Mouse (Mus musculus): ENCODE data around the gene Gtf2ird1.
"Not testable (repeated sequence)": the region's sequence is repeated elsewhere in the genome, so short reads cannot be mapped to it uniquely, and the experiment has no call there.

Gene Gtf2ird1

DNA sequence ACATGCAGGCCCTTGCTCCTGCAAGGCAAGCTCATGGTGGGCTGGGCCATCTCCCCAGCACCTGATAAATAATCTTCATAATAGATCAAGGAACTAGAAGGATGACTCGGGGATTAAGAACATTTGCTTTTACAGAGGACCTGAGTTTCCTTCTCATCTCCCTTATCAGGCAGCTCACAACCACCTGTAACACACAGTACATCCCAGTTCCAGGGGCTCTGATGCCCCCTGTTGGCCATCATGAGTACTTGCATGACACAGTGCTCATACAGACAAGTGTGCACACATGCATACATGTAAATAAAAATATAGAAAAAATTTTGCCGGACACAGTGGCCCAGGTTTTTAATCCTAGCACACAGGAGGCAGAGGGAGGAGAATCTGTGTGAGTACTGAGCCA, 17.4 kb upstream of the Gtf2ird1 start:
- DNase-seq (ENCODE audit: low spot score): no peak

DNA sequence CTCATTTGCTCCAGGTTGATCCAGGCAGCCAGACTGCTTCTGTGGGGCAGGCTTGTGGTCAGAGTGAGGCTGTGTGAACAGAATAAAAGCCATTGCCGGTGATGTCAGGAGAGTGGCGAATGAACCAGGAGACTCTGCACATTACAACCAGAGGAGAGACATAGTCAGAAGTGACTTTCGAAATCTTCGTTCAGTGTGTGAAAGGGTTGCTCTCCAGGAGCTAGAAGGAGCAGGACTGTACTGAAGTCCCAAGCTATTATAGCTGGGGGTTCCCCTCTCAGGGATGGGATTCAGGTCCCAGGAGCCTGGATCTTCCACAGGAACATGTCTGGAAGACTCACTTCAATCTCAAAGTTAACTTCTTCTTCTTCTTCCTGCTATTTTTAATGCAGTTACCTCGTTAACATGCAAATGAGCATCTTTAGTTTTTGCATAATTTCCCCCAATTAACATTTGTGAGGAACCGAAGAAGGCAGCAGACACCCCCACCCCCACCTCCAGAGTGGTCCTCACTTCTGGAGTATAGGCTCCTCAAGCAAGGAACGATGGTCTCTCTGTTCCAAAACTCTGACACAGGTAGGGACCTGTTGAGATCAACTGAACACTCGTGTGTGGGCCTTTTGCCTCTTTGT, 14.1 kb upstream of the Gtf2ird1 start:
- no peak for DNase-seq (ENCODE audit: low spot score)

DNA sequence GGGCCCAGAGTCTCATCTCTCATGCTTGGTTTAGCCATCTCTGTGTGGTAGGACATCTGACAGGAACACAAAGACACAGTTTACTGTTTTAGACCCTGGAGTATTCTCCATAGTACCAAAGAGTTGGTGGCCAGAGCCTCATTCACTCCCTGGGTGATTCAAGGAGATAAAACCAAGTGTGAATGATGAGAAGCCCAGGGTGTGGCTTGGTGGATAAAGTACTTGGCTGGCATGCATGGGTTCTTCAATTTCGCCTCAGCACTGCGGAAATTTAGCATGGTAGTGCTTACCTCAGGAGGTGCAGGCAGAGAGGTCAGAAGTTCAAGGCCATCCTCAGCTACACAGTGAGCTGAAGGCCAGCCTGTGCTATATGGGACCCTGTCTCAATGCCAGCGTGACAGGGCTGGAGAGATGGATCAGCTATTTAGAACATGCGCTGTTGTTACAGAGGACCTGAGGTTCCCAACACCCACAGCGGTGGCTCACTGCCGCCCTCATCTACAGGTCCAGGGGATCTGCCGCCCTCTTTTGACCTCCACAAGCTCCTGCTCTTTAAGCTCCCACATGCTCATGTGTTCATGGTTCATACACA, 13.1 kb upstream of the Gtf2ird1 start:
- DNase-seq (ENCODE audit: low spot score): no peak

DNA sequence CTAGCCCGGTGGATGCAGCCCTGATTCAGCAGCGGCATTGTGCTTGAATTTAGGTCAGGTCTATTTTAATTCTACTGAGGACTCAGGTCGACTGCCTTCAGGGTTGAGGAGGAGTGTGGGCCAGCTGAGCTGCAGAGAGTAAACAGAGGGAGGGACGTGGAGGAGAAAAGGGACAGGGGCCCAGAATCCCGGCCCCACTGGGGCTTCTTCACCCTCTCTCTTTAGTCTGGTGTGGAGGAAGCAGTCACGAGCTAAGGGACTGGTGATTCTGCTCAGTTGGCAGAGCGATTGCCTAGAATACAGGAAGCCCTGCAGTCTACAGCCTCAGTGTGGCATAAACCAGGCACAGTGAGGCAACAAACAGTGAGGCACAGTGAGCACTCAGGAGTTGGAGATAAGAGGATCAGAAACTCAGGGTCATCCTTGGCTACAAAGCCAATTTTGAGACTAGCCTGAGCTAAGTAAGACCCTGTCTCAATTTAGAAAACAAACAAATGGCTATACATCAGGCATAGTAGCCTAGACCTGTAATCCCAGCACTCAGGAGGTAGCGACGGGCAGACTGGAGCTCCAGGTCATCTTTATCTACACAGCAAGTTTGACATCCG, 11.7 kb upstream of the Gtf2ird1 start:
- no peak for DNase-seq (ENCODE audit: low spot score)

DNA sequence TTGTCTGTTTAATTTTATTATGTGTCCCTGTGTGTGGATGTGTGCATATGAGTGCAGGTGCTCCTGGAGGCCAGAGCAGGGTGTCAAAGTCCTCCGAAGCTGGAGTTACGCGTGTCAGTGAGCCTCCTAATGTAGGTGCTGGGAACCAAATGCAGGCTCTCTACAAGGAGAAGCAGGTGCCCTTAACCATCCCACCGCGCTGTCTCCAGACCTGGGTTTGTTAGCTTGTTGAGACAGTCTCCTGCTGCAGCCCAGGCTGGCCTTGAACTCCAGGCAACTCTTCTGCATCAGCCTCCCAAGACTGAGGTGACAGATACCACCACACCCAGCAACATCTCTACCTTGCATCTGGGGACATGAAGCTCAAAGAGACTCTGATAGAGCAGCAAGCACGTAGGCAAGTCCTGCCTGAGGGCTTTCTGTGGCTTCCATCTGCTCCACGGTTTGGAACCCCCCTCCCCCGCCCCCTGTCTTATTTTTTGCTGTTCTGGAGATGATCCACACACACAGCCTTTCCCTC, 10.6 kb upstream of the Gtf2ird1 start:
- no peak for DNase-seq (ENCODE audit: low spot score)

DNA sequence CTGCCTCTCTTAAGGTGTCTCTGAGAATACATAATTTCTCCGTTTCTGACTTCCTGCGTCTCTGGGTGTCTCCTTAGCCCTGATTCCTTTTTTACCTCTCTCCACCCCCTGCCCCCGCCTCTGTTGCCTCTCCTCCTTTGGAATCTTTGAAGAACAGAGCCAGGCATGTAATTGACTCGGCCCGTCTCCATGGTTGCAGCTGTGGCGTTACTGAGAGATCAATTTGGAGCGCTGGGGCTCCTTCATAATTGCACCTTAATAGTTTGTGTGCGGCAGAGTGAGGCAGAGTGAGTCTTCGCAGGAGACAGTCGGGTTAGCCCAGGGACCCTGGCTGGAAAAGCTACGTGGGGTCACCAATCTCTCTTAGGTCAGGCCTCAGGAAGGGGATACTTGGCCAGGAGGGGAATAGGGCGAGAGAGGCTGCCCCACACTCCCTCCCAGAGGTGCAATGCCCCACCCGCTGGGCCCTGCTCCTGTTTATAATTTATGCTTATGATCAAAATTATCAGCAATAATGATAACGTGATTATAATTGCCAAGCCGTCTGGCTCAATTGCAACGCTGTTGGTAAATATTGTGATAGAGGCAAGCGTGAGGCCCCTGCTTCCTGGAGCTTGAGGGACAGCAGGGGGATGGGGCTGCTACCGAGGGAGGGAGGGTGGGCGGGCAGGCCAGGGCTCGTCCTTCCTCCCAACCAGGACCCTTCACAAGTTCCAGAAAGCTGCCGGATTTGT, 9.9 kb upstream of the Gtf2ird1 start:
- DNase-seq (ENCODE audit: low spot score): no peak

DNA sequence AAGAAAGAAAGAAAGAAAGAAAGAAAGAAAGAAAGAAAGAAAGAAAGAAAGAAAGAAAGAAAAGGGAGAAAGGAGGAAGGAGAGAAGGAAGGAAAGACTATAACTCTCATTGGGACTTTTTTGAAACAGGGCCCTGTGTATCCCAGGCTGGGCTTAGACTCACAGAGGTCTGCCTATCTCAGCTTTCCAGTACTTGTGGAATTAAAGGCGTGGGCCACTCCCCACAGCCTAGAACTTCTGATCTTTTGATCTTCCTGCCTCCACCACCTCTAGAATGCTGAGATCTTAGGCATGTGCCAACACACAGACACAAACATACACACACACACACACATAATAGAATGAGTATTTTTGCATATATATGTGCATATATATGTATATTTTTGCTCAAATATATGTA, 8.7 kb upstream of the Gtf2ird1 start:
- no peak for DNase-seq (ENCODE audit: low spot score)

DNA sequence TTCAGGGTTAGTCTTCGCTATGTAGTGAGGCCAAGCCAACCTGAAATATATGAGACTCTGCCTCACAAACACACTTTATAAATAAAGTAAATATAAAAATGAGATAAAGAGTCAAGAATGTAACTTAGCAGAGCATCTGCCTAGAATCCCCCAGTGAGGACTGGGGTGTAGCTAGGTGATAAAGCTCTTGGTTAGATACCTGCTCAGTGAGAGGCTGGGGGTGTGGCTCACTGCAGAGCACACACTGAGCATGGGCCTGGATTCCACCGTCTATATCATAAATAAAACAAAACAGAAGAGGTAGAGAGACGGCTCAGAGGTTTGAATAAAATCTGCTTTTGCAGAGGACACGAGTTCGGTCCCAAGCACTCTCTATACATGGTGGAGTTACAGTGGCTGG, 7.7 kb upstream of the Gtf2ird1 start:
- DNase-seq (ENCODE audit: low spot score): no peak

DNA sequence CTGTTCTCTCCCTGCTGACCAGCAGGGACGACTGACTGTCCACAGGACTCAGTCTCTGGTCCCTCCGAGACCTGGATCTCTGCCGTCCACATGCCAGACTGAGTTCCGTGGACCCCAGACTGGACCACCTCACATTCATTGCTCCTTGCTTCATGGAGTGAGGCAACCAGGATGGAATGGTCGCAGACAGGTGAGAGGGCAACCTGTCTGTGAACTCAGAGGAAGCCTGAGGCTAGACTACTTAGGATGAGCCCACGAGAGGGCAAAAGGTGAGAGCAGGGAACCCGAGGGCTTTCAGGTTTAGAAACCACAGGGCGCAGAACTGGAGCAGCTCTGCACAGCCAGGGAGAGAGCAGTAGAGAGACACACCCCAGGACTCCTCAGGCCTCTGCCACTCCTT, 6.2 kb upstream of the Gtf2ird1 start:
- no peak for DNase-seq (ENCODE audit: low spot score)

DNA sequence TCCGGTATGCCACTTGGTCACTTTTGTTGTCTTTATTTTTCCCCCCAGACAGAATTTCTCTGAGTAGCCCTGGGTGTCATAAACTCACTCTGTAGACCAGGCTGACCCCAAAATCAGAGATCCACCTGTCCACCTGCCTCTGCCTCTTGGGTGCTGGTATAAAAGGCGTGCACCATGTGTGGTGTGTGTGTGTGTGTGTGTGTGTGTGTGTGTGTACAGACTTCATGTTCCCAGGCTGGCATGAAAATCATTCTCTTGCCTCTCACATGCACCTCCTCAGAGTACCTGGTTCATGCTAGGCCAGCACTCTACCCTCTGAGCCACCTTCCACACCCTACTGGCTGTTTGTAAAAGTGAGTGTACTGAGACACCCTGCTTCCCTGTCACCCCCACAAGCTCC, 5.8 kb upstream of the Gtf2ird1 start:
- DNase-seq (ENCODE audit: low spot score): no peak

DNA sequence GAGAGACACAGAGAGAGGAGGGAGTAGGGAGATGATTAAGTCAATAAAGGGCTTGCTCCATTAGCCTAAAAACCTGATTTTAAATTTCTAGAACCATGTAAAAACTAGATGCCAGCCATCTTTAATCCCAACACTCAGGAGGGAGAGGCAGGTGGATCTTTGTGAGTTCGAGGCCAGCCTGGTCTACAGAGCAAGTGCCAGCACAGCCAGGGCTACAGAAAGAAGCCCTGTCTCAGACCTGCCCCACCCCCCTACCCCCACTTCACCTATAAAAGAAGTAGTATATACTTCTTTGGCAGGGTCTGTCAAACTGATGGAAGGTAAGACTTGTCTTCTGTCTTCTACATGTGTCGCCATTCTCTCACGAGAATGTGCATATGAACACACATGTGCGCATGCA, 4.0 kb upstream of the Gtf2ird1 start:
- no peak for DNase-seq (ENCODE audit: low spot score)

DNA sequence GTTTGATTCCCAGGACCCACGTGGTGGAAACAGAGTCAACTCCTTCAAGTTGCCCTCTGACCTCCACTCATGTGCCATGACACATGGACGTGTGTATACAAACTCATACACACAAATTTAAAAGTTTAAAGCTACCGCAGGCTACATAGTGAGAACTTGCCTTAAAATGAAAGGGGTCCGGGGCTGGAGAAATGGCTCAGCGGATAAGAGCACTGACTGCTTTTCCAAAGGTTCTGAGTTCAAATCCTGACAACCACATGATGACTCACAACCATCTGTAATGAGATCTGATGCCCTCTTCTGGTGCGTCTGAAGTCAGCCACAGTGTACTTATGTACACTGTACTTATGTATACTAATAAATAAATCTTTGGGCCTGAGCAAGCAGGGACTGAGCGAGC, 2.6 kb upstream of the Gtf2ird1 start:
- no peak for DNase-seq (ENCODE audit: low spot score)

DNA sequence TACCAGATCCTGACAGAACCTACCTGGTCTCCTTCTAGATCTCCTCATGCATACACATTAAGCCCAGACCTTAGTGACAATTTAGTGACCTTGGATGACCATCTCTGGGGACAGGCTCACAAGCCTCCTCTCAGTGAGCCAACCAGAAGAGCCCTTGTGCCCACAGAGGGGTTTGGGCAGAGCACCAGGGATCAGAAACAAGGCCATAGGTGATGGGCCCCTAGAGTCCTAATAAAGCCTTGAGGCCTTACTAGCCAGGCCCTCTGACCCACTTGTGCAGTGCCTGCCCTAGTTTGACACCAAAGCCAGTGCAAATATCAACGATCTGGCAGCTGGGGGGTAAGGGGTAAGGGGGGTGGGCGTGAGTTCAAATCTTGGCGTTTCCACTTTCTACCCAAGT, 1.9 kb upstream of the Gtf2ird1 start:
- DNase-seq (ENCODE audit: low spot score): no peak

DNA sequence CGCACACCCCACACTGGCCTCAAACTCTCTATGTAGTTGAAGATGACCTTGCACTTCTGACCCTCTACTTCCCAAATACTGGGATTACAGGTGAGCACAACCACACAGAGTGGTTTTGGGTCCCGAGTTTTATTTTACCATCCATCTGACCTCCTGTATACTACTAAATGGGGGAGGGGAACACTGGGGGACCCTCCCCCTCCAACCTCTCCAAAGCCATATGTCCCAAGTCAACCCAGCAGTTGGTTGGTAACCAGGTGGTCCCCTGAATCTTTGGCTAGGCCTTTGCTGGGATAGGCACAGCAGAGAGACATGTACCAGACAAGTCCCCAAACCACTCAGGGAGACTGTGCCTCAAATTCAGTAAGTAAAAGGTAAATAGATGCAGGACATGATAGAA, 855 bp upstream of the Gtf2ird1 start:
- no peak for DNase-seq (ENCODE audit: low spot score)

DNA sequence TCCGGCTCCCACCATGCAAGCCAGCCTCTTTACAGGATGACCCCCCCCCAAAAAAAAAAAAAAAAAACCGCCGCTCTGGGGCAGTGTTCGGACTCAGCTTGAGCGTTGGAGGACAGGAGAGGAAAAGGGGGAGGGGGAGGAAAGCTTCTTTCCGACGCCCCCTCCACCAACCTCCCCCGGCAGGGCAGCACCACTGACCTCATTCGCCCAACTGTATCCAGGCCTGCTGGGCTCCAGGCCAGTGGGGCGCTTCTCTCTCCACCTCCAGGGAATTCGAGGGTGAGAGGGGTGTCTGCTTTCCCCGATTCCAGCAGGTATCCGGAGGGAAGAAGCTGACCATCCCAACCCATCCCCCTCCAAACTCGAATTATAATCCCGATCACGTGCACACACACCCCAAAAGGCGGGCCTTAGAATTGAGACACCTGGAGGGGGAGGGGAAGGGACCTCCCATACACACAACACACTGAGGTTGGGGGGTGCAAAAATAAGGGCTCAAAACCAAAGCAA, 547 bp downstream of the Gtf2ird1 start:
- peak; percentile 48 for DNase-seq (ENCODE audit: low spot score)

DNA sequence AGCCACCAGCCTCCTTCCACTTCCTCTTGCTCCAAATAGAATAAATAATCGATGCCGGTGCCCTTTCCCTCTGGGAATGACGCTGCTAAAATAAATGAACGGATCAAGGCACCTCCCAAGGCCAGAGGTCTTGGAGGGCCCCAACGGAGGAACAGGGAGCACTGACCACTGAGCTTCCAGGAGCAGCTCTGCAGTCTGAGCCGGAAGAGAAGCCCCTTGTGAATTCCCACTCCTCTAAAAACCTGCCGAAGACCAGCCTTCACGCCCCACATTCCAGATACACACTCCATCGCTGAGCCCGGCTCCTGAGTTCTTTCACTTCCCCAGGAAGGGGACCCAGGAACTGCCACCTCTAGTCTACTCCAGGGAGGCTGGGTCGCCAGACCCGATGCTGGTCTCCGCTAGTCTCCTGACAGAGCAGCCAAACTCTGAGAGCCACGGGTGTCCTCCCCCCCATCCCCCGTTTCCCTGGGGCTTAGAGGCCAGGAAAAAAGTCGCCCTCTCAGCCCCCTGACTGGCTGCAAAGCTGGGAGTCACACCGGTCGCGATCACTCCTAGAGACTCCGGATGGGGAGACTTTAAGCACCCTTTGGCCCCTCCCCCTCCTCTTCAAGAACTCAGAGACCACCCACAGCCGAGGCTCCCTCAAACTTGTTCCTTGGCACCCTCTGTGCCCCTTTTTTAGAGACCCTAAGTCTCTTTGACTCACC, 1.2 kb downstream of the Gtf2ird1 start:
- no peak for DNase-seq (ENCODE audit: low spot score)

DNA sequence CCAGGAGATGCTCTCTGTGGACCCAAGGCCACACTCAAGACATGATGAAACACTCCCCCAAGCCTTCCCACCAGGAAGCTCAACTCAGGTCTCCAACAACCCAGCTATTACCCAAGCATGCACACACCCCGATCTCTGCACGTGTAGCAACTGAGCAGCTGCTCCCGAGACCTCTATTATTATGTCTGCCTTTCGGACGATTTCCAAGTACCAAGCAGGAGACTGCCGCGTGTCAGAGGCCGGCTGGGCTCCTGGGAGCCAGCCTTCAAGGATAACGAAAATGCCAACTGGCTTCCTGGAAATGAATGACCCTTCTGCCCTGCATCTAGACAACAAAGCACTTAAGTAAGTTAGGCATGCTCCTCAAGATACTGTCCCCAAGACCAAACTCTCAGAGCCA, 2.1 kb downstream of the Gtf2ird1 start:
- no peak for DNase-seq (ENCODE audit: low spot score)

DNA sequence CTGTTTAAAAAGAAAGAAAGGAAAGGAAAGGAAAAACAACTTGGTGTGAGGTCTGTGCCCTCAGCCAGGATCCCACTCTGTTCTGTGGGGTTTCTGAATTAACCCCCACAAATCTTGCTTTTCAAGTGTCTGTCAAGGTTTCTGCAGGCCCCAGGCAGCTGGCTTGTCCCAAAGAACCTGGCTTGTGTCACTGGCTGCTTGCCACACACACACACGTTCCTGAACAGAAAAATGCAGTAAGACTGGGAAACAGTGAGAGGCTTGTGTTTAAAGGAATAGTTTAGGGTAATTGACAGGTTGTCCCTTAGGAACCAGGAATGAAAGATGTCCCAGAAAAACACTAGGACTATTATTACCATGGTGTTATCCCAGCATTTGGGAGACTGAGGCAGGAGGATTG, 2.9 kb downstream of the Gtf2ird1 start:
- no peak for DNase-seq (ENCODE audit: low spot score)

DNA sequence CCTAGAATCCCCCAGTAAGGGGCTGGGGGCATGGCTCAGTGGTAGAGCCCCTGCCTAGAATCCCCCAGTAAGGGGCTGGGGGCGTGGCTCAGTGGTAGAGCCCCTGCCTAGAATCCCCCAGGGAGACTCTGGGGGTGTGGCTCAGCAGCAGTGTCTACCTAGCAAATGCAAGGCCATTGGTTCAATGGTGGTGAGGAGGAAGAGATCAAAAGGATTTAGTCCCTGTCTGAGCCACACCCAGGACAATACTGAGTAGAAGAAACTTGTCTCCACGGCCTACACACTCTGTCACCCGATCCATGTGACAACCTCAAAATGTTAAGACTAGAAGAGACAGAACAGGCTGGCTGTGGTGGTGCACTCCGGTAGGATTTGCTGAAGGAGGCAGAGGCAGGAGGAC, 9.8 kb downstream of the Gtf2ird1 start:
- not testable (repeated sequence) for DNase-seq (ENCODE audit: low spot score)

DNA sequence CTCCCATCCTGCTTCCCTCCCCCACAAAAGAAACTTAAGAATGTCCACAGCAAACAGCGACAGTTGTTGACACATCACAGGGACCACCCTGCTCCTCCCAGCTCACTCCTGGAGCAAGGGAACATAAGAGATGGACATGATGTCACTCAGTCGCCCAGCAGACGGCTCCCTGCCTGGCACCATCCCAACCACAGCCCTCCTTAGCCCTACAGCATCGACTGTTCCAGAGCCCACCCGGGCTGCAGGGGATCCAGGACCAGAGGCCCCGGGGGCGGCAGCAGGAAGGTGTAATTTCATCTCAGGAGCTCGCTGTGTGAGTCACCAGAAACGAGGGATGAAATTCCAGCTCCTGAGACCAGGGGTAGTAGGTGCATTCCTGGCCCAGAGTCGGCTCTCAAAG, 10.6 kb downstream of the Gtf2ird1 start:
- DNase-seq (ENCODE audit: low spot score): no peak

DNA sequence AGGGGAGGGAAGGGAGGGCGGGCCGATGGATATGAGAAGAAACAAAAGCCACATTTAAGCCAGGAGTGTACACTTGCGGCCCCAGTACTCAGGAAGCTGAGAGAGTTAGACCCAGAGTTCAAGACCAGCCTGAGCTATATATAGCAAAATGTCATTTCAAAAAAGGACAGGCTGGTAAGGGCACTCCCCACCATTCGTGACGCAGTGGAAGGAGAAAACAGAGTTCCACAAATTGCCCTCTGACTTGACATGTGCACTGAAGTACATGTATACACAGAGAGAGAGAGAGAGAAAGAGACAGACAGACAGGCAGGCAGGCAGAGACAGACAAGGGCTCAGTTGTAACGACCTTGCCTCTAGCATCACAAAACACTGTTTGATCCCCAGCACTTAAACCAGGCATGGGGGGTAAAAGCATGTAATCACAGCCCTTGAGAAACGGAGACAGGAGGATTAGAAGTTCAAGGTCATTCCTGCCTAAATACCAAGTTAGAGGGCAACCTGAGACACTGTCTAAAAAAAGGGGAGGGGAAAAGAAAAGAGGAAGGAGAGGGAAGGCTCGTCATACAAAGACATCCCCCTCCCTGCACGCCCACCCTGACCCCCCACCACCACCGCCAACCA, 11.2 kb downstream of the Gtf2ird1 start:
- no peak for DNase-seq (ENCODE audit: low spot score)

DNA sequence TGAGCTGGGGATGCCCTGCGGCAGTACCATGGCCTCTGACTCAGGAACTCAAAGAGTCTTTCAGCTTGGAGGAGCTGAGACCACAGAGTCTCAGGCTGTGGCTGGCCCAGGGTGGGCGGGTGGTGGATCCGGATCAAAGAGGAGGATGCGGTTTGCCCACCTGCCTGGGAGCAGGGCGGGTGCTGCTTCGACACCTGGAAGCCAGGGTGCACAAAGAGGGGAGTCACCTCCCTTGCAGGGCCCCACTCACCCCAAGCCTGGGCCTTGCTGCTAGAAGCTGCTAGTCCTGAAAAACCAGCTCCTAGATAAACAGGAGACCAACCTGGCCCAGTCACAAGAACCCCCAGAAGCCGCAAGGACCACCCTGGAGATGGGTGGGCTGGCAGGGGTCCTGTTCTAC, 12.0 kb downstream of the Gtf2ird1 start:
- no peak for DNase-seq (ENCODE audit: low spot score)
